Mouse (Mus musculus) myocyte (in vitro differentiated cells): ENCODE measurements around the gene Cuedc1.
A peak's percentile ranks its signal among the peaks of the same experiment; 100 is the strongest.

Experiments used
- CEBPB ChIP-seq: IDR thresholded peaks from 2 replicates; pipeline ENCODE4 v1.6.1; 2011; ENCODE audit warnings: mild to moderate bottlenecking, moderate library complexity; ENCODE audit not compliant: poor library complexity, insufficient read depth, severe bottlenecking
- E2F4 ChIP-seq: IDR thresholded peaks from one replicate; pipeline ENCODE4 v1.6.1; 2011; ENCODE audit warnings: mild to moderate bottlenecking, control low read depth, moderate library complexity; ENCODE audit not compliant: insufficient read depth
- MAX ChIP-seq: IDR thresholded peaks from one replicate; pipeline ENCODE4 v1.6.1; 2011; ENCODE audit warnings: low read depth, mild to moderate bottlenecking, control low read depth
- MYOG ChIP-seq, 3 experiments: IDR thresholded peaks; one replicate each; pipeline ENCODE4 v1.6.1; 2011; ENCODE audit warnings: control low read depth in 2 of 3, low read depth in 2 of 3, mild to moderate bottlenecking in 2 of 3; ENCODE audit not compliant: insufficient read length in 2 of 3, control insufficient read depth in 1 of 3, insufficient read depth in 1 of 3
- POLR2A ChIP-seq: IDR thresholded peaks from one replicate; pipeline ENCODE4 v1.6.1; 2011; ENCODE audit warnings: low read depth, mild to moderate bottlenecking, control low read depth, moderate library complexity; ENCODE audit not compliant: insufficient read length
- POLR2AphosphoS2 ChIP-seq: IDR thresholded peaks from one replicate; pipeline ENCODE4 v1.6.1; 2011; ENCODE audit warnings: low read depth, control low read depth; ENCODE audit not compliant: insufficient read length
- REST ChIP-seq: IDR thresholded peaks from one replicate; pipeline ENCODE4 v1.6.1; 2011; ENCODE audit warnings: mild to moderate bottlenecking, control low read depth, moderate library complexity; ENCODE audit not compliant: insufficient read depth, insufficient read length
- SRF ChIP-seq: IDR thresholded peaks from one replicate; pipeline ENCODE4 v1.6.1; 2011; ENCODE audit warnings: low read depth; ENCODE audit not compliant: control insufficient read depth, insufficient read length
- TCF12 ChIP-seq: IDR thresholded peaks from one replicate; pipeline ENCODE4 v1.6.1; 2011; ENCODE audit warnings: mild to moderate bottlenecking, control low read depth; ENCODE audit not compliant: poor library complexity, insufficient read depth, severe bottlenecking
- USF1 ChIP-seq: IDR thresholded peaks from one replicate; pipeline ENCODE4 v1.6.1; 2011; ENCODE audit warnings: low read depth, mild to moderate bottlenecking, control low read depth, moderate library complexity

DNA sequence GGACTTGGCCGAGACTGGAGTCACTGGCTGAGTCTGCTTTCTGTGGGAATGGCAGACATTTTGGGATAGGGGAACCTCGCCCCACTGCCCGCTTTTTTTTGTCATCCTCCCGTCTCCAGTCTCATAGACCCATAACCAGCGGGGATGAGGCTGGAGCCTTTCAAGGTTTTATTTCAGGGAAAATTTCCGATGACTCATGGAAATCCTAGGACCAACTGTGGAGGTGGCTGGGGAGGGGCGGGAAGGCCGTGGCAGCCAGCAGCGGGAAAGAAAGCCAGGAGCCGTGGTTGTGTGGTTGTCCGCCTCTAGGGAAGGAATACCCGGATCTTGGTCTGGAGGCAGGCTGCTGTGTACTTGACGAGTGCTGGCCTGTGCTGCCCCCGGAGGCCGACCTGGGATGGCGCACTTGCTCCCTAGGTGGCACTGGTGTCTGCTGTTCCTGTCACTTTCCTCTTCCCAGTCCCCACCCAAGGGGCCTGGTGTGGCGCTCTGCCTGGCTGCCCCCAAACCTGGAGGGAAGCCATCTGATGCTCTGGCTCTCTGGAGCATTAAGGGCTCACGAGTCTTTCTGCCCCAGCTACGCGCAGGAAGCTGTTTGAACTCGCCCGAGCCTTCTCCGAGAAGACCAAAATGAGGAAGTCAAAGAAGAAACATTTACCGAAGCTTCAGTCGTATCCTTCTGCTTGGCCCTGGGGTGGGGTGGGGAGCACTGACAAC, 89.7 kb downstream of the Cuedc1 start:
- TF ChIP-seq POLR2A, result peak; percentile 34
- no peak for TF ChIP-seq USF1
- TF ChIP-seq TCF12, result no peak
- peak; percentile 12 to 78 (median 30) for TF ChIP-seq MYOG (IDR thresholded peaks at IDR 0.05; ENCODE audit: control insufficient read depth in 1 of 3, insufficient read depth in 1 of 3, insufficient read length in 2 of 3, low read depth in 2 of 3)
- peak; percentile 76 for TF ChIP-seq POLR2AphosphoS2
- no peak for TF ChIP-seq MAX
- no peak for TF ChIP-seq CEBPB
- TF ChIP-seq SRF, result peak; percentile 41
- TF ChIP-seq E2F4, result peak; percentile 53
- no peak for TF ChIP-seq REST
